Mouse (Mus musculus) spleen, adult 2 months (tissue): ENCODE data around the gene Pde11a.

Experiments
- CTCF ChIP-seq: fragments of 200-500 bp; IDR thresholded peaks from 2 replicates; pipeline ENCODE4 v1.5.1; 2011; ENCODE audit warnings: mild to moderate bottlenecking, inconsistent platforms; ENCODE audit not compliant: insufficient read depth, insufficient read length, insufficient replicate concordance; ENCODE audit errors: extremely low read depth
- POLR2A ChIP-seq: fragments of 200-500 bp; IDR thresholded peaks from 2 replicates; pipeline ENCODE4 v1.6.1; 2011; ENCODE audit warnings: low read depth, low read length, inconsistent platforms

GRCm38 (mm10) chr2:76088844-76089243 is 249.7 kb downstream of the Pde11a start:
- TF ChIP-seq POLR2A (no peak), CTCF (no peak)
